24 mouse cellular contexts compared by ENCODE assay signal in genomic region chr2:110318719-110319118, GRCm38 (mm10). TPM values are rescaled to one million over a fixed set of nuclear protein-coding genes. Genes with fewer than 3 reads are reported as not detected.
DNase-seq lines count a peak whose midpoint lies in the region; ATAC-seq and TF ChIP-seq lines count a peak whose summit lies in the region.
"Had no signal": no experiment of that assay in that cellular context is flagged by ENCODE, and none has a peak within 500 bp of the region (broad histone marks: within the 10 kb centered on the region; RNA-seq: fewer than 3 reads in every experiment).

No protein-coding gene starts in this region.

- no peak for TF ChIP-seq CTCF in kidney, adult 2 months (conservative IDR thresholded peaks at IDR 0.05; ENCODE audit: insufficient read depth, insufficient read length, low read depth, low read length)
- no peak for TF ChIP-seq CTCF in liver, adult 2 months (IDR thresholded peaks at IDR 0.05; ENCODE audit: low read depth, low read length)
- TF ChIP-seq CTCF in liver, postnatal 0 days (IDR thresholded peaks at IDR 0.05; ENCODE audit: low read depth): no peak

- no peak for TF ChIP-seq POLR2A in kidney, adult 2 months (IDR thresholded peaks at IDR 0.05; ENCODE audit: low read depth, low read length)
- TF ChIP-seq POLR2A in liver, adult 2 months (IDR thresholded peaks at IDR 0.05; ENCODE audit: extremely low read depth, insufficient read depth, low read length): no peak

- ATAC-seq in liver, embryonic 11.5 days (replicated peaks; ENCODE audit: low FRiP score): no peak
- ATAC-seq in liver, postnatal 0 days: peak; percentile 57
- ATAC-seq in liver, embryonic 12.5 days: no peak
- ATAC-seq: activated CD4-positive, CD25-positive, alpha-beta regulatory T cell, adult 4 months; CD4-positive, CD25-positive, alpha-beta regulatory T cell, adult 4 months; Patski had no signal

- H3K4me2 ChIP-seq in liver, embryonic 11.5 days: no peak overlapping the region
- H3K4me2 ChIP-seq in liver, postnatal 0 days (ENCODE audit: low read depth, low read length): no peak overlapping the region
- no peak overlapping the region for H3K4me2 ChIP-seq in liver, embryonic 12.5 days

- no peaks in the 10 kb centered on the region for H3K79me2 ChIP-seq in liver, adult 2 months (ENCODE audit: control insufficient read depth, insufficient read depth, low read length)

- no peak for TF ChIP-seq EP300 in liver, postnatal 0 days (IDR thresholded peaks at IDR 0.05; ENCODE audit: low read depth)

- 70% methylated on average over 1 of the region's 1 CpGs for WGBS in kidney, adult 2 months
- WGBS in liver, adult 2 months: 18% methylated on average over 1 of the region's 1 CpGs
- 94% methylated on average over 1 of the region's 1 CpGs for WGBS in liver, embryonic 11.5 days
- 54% methylated on average over 1 of the region's 1 CpGs for WGBS in liver, postnatal 0 days (ENCODE audit: insufficient replicate concordance)
- 57% methylated on average over 1 of the region's 1 CpGs for WGBS in liver, embryonic 12.5 days (ENCODE audit: insufficient replicate concordance)

- DNase-seq in kidney, adult 2 months: peak; percentile 16
- no peak for DNase-seq in kidney, postnatal 10 days
- peak; percentile 89 for DNase-seq in liver, adult 2 months (ENCODE audit: extremely low read depth, low read depth, low spot score)
- no peak for DNase-seq in liver, embryonic 11.5 days (ENCODE audit: low spot score)
- DNase-seq in liver, postnatal 0 days: no peak
- DNase-seq: adrenal gland, adult 2 months; adrenal gland, adult 8-10 months; adrenal gland, postnatal 10 days; adrenal gland, postnatal 14 days; adrenal gland, postnatal 25 days; adrenal gland, postnatal 36 days; B cell, adult 2 months; cerebellum, adult 11 months; cerebellum, adult 11-12 months; cerebellum, adult 18-20 months had no signal

- H3K36me3 ChIP-seq in kidney, adult 2 months (ENCODE audit: control insufficient read depth, insufficient read depth, low read length): no peaks in the 10 kb centered on the region
- no peaks in the 10 kb centered on the region for H3K36me3 ChIP-seq in liver, adult 2 months (ENCODE audit: control insufficient read depth, insufficient read depth, low read length)
- H3K36me3 ChIP-seq in liver, embryonic 11.5 days (ENCODE audit: control insufficient read depth, insufficient read depth, low read length): no peaks in the 10 kb centered on the region
- no peaks in the 10 kb centered on the region for H3K36me3 ChIP-seq in liver, postnatal 0 days (replicated peaks; ENCODE audit: insufficient read depth, low read length)
- no peaks in the 10 kb centered on the region for H3K36me3 ChIP-seq in liver, embryonic 12.5 days
- H3K36me3 ChIP-seq: G1E had no signal

- no peaks in the 10 kb centered on the region for H3K9me3 ChIP-seq in liver, embryonic 11.5 days (ENCODE audit: control insufficient read depth, low read length)
- no peaks in the 10 kb centered on the region for H3K9me3 ChIP-seq in liver, postnatal 0 days (ENCODE audit: low read length)
- H3K9me3 ChIP-seq in liver, embryonic 12.5 days (replicated peaks): no peaks in the 10 kb centered on the region
- H3K9me3 ChIP-seq: G1E had no signal

- H3K27me3 ChIP-seq in kidney, adult 2 months (replicated peaks; ENCODE audit: control insufficient read depth, insufficient read depth, low read length): no peaks in the 10 kb centered on the region
- H3K27me3 ChIP-seq in liver, adult 2 months (ENCODE audit: control insufficient read depth, insufficient read depth, low read length): no peaks in the 10 kb centered on the region
- no peaks in the 10 kb centered on the region for H3K27me3 ChIP-seq in liver, embryonic 11.5 days (replicated peaks; ENCODE audit: control insufficient read depth, insufficient read depth, low read length)
- no peaks in the 10 kb centered on the region for H3K27me3 ChIP-seq in liver, postnatal 0 days (ENCODE audit: insufficient read depth, low read length)
- H3K27me3 ChIP-seq in liver, embryonic 12.5 days (replicated peaks): no peaks in the 10 kb centered on the region
- H3K27me3 ChIP-seq: CH12.LX, Patski had no signal

- no peak overlapping the region for H3K9ac ChIP-seq in liver, adult 2 months (ENCODE audit: low read depth, low read length)
- no peak overlapping the region for H3K9ac ChIP-seq in liver, embryonic 11.5 days (ENCODE audit: low read depth, low read length)
- no peak overlapping the region for H3K9ac ChIP-seq in liver, postnatal 0 days (replicated peaks)
- no peak overlapping the region for H3K9ac ChIP-seq in liver, embryonic 12.5 days

- H3K4me1 ChIP-seq in kidney, adult 2 months (ENCODE audit: control insufficient read depth, insufficient read depth, low read length): peaks cover 4% of the 10 kb centered on the region; the same call in 1 of the 2 replicates
- peaks cover 14% of the 10 kb centered on the region for H3K4me1 ChIP-seq in liver, adult 2 months (ENCODE audit: control insufficient read depth, insufficient read depth, low read length)
- no peaks in the 10 kb centered on the region for H3K4me1 ChIP-seq in liver, embryonic 11.5 days (replicated peaks; ENCODE audit: control insufficient read depth, insufficient read depth, low read length)
- H3K4me1 ChIP-seq in liver, postnatal 0 days (ENCODE audit: insufficient read depth): peaks cover 6% of the 10 kb centered on the region
- H3K4me1 ChIP-seq in liver, embryonic 12.5 days: no peaks in the 10 kb centered on the region

- H3K27ac ChIP-seq in kidney, adult 2 months (ENCODE audit: insufficient read depth, low read depth, low read length): no peak overlapping the region
- H3K27ac ChIP-seq in liver, adult 2 months (replicated peaks; ENCODE audit: insufficient read depth, low read depth, low read length): peak overlapping the region; percentile 72
- H3K27ac ChIP-seq in liver, embryonic 11.5 days (ENCODE audit: low read depth, low read length): no peak overlapping the region
- peak overlapping the region; percentile 18; the same call in 1 of the 2 replicates for H3K27ac ChIP-seq in liver, postnatal 0 days (ENCODE audit: low read depth)
- no peak overlapping the region for H3K27ac ChIP-seq in liver, embryonic 12.5 days

- H3K4me3 ChIP-seq in kidney, adult 2 months (ENCODE audit: insufficient read depth, low read depth, low read length): no peak overlapping the region
- H3K4me3 ChIP-seq in liver, adult 2 months (ENCODE audit: insufficient read depth, low read depth, low read length): no peak overlapping the region
- no peak overlapping the region for H3K4me3 ChIP-seq in liver, embryonic 11.5 days (ENCODE audit: low read depth, low read length)
- no peak overlapping the region for H3K4me3 ChIP-seq in liver, postnatal 0 days (ENCODE audit: low read depth, low read length)
- no peak overlapping the region for H3K4me3 ChIP-seq in liver, embryonic 12.5 days

RNA-seq across cellular contexts. Expression of gene Bbox1, which starts 4.4 kb away (rescaled TPM):
- polyA plus RNA-seq in kidney, adult 2 months (2012; rRNA removed): 1.0 and 1.3 TPM in 2 replicates
- 112 and 168 TPM in 2 replicates for total RNA-seq in liver, adult 2 months (2014; rRNA removed)
- polyA plus RNA-seq in liver, adult 2 months (2012; rRNA removed): 37.7 and 42.4 TPM in 2 replicates
- polyA plus RNA-seq in liver, embryonic 11.5 days (2014; fragmentation: Nextera tagmentation; extraction: Ambion mirVana): 1.1 and 1.3 TPM in 2 replicates
- polyA plus RNA-seq in liver, postnatal 0 days (2015; fragmentation: Nextera tagmentation; extraction: Ambion mirVana): 26.1 and 28.9 TPM in 2 replicates
- polyA plus RNA-seq in liver, embryonic 12.5 days (2016; fragmentation: Nextera tagmentation; extraction: Ambion mirVana): 1.2 and 1.9 TPM in 2 replicates
- total RNA-seq: adrenal gland, adult 8-10 months; adrenal gland, postnatal 25 days; adrenal gland, postnatal 36 days; CH12.LX; ES-E14; MEL had no signal
- polyA plus RNA-seq: adrenal gland, adult 2 months; C2C12; CD4-positive, CD25-positive, alpha-beta regulatory T cell, adult 4 months; G1E; Patski had no signal

RNA-seq across cellular contexts. Expression of gene Fibin, which starts 44.3 kb away (rescaled TPM):
- 1.6 and 2.2 TPM in 2 replicates for polyA plus RNA-seq in kidney, adult 2 months (2012; rRNA removed)
- 1.0 and 1.1 TPM in 2 replicates for total RNA-seq in liver, adult 2 months (2014; rRNA removed)
- 0.37 and 0.38 TPM in 2 replicates for polyA plus RNA-seq in liver, adult 2 months (2012; rRNA removed)
- polyA plus RNA-seq in liver, embryonic 11.5 days (2014; fragmentation: Nextera tagmentation; extraction: Ambion mirVana): 2.1 and 2.2 TPM in 2 replicates
- polyA plus RNA-seq in liver, postnatal 0 days (2015; fragmentation: Nextera tagmentation; extraction: Ambion mirVana): 0.36 and 0.64 TPM in 2 replicates
- polyA plus RNA-seq in liver, embryonic 12.5 days (2016; fragmentation: Nextera tagmentation; extraction: Ambion mirVana): 1.4 and 1.6 TPM in 2 replicates
- total RNA-seq: CH12.LX, ES-E14, G1E, MEL had no signal
- polyA plus RNA-seq: activated CD4-positive, CD25-positive, alpha-beta regulatory T cell, adult 4 months; CD4-positive, CD25-positive, alpha-beta regulatory T cell, adult 4 months; G1E; Patski had no signal

Comparison
In these comparisons a context has a peak if more than half of its experiments do, and no peak if none do; other contexts are left out.
1. DNase-seq: peak in kidney, adult 2 months (single experiment) and liver, adult 2 months (single experiment); none in kidney, postnatal 10 days (single experiment), liver, embryonic 11.5 days (single experiment) and liver, postnatal 0 days (single experiment).
2. H3K27ac ChIP-seq: peak in liver, adult 2 months (single experiment) and liver, postnatal 0 days (single experiment); none in kidney, adult 2 months (single experiment), liver, embryonic 11.5 days (single experiment) and liver, embryonic 12.5 days (single experiment).